Mouse (Mus musculus): ENCODE measurements around the gene Cgas. TPM values are rescaled to one million over a fixed set of nuclear protein-coding genes. Genes with fewer than 3 reads are reported as not detected.
"Not testable (repeated sequence)": the region's sequence is repeated elsewhere in the genome, so short reads cannot be mapped to it uniquely, and the experiment has no call there.

The Cgas gene
- 0.47 and 0.62 TPM in 2 replicates for polyA plus RNA-seq (2015; fragmentation: Nextera tagmentation; extraction: Ambion mirVana)

DNA sequence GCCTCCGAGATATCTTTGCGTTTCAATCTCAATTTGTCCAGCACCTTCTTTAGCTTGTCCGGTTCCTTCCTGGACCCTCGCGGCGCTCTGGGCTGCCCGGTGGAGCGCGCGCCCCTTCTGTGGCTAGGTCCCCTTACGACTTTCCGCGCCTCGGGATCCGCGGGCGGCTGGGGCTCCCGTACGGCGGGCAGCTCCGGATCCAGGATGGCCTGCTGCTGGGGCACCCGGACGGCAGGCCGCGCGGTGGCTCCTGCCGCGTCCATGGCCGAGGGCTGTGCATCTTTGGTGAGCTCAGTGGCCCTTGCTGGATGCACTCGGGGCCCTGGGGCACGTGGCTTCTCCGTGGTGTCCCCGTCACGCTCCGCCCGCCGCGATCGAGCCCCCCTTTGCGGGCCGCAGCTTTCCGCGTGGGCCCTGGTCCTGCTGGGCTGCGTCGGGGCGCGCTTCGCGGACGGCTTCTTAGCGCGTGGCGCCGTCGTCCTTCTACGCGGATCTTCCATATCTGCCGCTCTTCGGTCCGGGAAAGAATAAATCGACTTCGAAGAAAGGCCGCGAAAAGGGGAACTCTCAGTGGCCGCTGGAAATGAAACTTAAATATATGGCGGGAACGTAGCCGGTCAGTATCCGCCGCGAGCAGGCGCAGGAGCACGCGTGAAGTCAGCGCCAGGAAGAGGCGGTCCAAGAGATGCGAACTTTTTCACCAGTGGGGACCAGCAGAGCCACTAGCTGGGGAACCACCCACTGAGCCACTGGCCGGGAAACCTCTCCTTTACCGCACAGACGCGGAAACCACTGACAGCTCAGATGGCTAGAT lies at the start of gene Cgas:
Cgas (minus strand) TSS at position 659 of the 814 bp plus-strand sequence.
- no peak within 1 kb of the TSS for H3K27ac ChIP-seq
- peaks cover 15% of the 10 kb centered on the region for H3K4me1 ChIP-seq
- H3K9ac ChIP-seq = peak within 1 kb of the TSS; percentile 58
- H3K4me3 ChIP-seq = peak within 1 kb of the TSS; percentile 44
- under 1% methylated on average over 81 of the region's 81 CpGs for WGBS
- no peaks in the 10 kb centered on the region for H3K9me3 ChIP-seq (replicated peaks)
- no peaks in the 10 kb centered on the region for H3K36me3 ChIP-seq (ENCODE audit: poor library complexity, severe bottlenecking)
- peaks cover 73% of the 10 kb centered on the region for H3K27me3 ChIP-seq
- peak within 1 kb of the TSS; percentile 72 for H3K4me2 ChIP-seq
- ATAC-seq = peak; percentile 66; the same call in 1 of the 2 replicates

DNA sequence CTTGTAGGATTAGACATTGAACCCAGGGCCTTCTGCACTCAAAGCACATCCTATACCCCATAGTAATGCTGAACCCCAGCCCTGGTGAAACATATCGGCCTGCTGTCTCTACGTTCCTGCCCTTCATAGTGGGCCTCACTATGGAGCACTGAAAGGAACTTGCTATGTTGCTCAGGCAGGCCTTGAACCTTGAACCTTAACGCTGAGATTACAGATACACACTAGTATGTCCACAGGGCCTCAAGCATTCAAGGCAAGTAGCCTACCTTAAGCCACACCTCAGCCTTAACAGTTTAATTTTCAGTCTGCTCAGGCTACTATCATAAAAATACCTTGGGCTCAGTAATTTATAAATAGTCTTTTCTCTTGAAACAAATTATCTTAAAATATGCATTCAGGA lies 49.2 kb upstream of the Cgas start:
- no peaks in the 10 kb centered on the region for H3K36me3 ChIP-seq (ENCODE audit: poor library complexity, severe bottlenecking)
- WGBS = 92% methylated on average over 3 of the region's 3 CpGs
- ATAC-seq = no peak
- no peaks in the 10 kb centered on the region for H3K9me3 ChIP-seq (replicated peaks)
- peaks cover 9% of the 10 kb centered on the region; the same call in 1 of the 2 replicates for H3K4me1 ChIP-seq
- no peaks in the 10 kb centered on the region for H3K27me3 ChIP-seq
- no peak overlapping the region for H3K4me2 ChIP-seq
- H3K27ac ChIP-seq = no peak overlapping the region
- H3K4me3 ChIP-seq = no peak overlapping the region
- H3K9ac ChIP-seq = no peak overlapping the region

DNA sequence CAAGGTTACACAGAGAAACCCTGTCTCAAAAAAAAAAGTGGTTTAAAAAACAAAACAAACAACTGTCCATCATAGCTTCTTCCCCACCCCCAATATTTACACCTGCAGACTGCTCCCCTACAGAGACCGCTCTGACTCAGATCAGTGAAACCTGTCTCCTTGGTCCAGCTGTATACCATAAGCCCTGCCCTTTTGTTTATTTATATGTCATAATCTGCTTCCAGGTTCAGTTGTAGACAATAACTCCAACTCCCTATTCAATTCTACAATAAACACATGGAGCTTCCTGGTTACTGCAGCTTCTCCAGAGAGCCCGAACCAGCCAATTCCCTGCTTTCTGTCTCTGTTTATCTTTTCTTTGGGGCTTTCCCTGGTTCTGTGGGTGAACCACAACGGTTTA lies 48.1 kb upstream of the Cgas start:
- WGBS = 93% methylated on average over 3 of the region's 3 CpGs
- Histone ChIP-seq H3K9ac (no peak overlapping the region), H3K27me3 (no peaks in the 10 kb centered on the region), H3K9me3 (replicated peaks) (no peaks in the 10 kb centered on the region), H3K4me3 (no peak overlapping the region), H3K36me3 (ENCODE audit: poor library complexity, severe bottlenecking) (no peaks in the 10 kb centered on the region), H3K4me2 (no peak overlapping the region), H3K27ac (no peak overlapping the region), H3K4me1 (peaks cover 9% of the 10 kb centered on the region; the same call in 1 of the 2 replicates)
- no peak for ATAC-seq

DNA sequence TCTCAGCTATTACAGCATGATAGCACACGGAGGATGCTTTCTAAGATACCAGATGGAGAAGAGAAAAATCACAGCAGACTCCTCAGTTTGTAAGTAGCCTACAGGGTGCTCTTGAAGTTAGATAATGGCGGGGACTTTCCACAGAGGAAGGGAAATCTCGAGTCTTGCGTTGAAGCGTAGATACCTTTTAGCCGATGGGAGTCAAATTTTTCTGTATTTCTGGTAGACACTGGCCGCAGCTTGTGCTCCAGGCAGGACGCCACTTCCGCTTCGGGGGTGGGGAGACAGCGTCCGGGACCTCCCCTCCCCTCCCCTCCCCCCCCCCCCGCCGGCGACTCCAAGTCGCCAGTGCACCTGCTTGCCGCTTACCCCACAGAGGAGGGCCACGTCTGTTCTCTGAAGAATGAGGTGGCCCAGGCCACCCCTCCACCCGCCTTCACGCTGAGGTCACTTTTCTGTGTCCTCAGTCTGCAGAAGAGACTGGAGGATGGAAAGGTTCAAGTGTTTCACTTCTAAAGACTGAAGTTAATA lies 45.9 kb upstream of the Cgas start, which contains the start of gene Eef1a1:
Eef1a1 (minus strand) TSS at position 262 of the 531 bp plus-strand sequence.
- no peaks in the 10 kb centered on the region for H3K27me3 ChIP-seq
- 2% methylated on average over 19 of the region's 20 CpGs for WGBS
- H3K4me3 ChIP-seq = peak within 1 kb of the TSS; percentile 39
- H3K27ac ChIP-seq = no peak within 1 kb of the TSS; the same call in 1 of the 2 replicates
- ATAC-seq = peak; percentile 75
- H3K9ac ChIP-seq = peak within 1 kb of the TSS; percentile 64
- H3K9me3 ChIP-seq (replicated peaks) = no peaks in the 10 kb centered on the region
- H3K4me1 ChIP-seq = peaks cover 11% of the 10 kb centered on the region; the same call in 1 of the 2 replicates
- H3K4me2 ChIP-seq = peak within 1 kb of the TSS; percentile 64
- H3K36me3 ChIP-seq (ENCODE audit: poor library complexity, severe bottlenecking) = no peaks in the 10 kb centered on the region

DNA sequence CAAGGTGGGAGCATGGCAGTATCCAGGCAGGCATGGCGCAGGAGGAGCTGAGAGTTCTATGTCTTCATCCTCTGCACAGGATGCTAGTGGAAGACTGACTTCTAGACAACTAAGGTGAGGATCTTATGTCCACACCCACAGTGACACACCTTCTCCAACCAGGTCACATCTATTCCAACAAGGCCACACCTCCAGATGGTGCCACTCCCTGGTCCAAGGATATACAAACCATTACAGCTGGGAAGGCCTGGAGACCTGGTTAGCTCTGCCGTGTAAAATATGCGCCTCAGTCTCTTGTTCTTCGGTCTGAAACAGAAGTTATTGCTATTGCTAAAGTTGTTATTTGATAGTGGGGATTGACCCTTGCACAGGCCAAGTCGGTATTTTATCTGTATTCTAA lies 45.0 kb upstream of the Cgas start:
- not testable (repeated sequence) for H3K4me3 ChIP-seq; H3K9ac ChIP-seq; H3K27me3 ChIP-seq; H3K9me3 ChIP-seq (replicated peaks); H3K4me2 ChIP-seq; H3K36me3 ChIP-seq (ENCODE audit: poor library complexity, severe bottlenecking); ATAC-seq; H3K27ac ChIP-seq
- 93% methylated on average over 5 of the region's 5 CpGs for WGBS
- peaks cover 13% of the 10 kb centered on the region; the same call in 1 of the 2 replicates for H3K4me1 ChIP-seq

DNA sequence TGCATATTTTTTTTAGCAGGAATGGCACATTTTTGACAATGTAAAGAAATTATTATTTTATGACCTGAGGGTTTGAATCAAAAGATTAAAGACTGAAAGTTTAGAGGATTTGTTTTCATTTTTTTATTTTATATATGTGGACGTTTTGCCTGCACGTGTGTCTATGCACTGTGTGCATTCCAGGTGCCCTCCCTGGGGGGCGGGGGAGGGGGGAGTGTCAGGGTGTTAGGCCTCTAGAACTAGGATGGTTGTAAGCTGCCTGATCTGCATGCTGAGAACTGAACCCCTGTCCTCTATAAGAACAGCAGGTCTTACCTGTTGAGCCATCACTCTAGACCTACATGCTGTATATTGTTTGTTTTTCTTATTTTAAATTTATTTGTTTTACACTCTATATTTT lies 41.6 kb upstream of the Cgas start:
- H3K27me3 ChIP-seq = no peaks in the 10 kb centered on the region
- no peaks in the 10 kb centered on the region for H3K9me3 ChIP-seq (replicated peaks)
- H3K4me1 ChIP-seq = peaks cover 24% of the 10 kb centered on the region
- no peak overlapping the region for H3K4me2 ChIP-seq
- ATAC-seq = no peak
- H3K4me3 ChIP-seq = no peak overlapping the region
- H3K27ac ChIP-seq = no peak overlapping the region
- 88% methylated on average over 3 of the region's 3 CpGs for WGBS
- peaks cover under 1% of the 10 kb centered on the region for H3K36me3 ChIP-seq (ENCODE audit: poor library complexity, severe bottlenecking)
- H3K9ac ChIP-seq = no peak overlapping the region

DNA sequence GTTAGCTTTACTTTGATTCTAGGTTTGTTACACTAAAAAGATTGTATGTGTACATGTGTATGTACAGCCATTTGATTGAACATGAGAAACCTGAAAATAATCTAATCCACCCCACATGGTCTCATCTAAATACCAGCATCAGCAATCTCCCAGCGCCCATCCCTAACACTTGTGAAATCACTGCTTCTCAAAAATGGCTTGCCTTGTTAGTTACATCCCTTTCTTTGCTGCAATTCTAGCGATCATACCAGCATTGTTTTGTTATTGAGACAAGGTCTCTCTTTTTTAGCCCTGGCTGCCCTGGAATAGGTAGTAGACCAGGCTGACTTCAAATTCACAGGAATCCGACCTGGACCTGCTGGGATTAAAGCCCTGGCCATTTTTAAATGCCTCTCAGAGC lies 39.3 kb upstream of the Cgas start:
- Histone ChIP-seq H3K9ac (peak overlapping the region; percentile 86), H3K36me3 (ENCODE audit: poor library complexity, severe bottlenecking) (peaks cover 20% of the 10 kb centered on the region), H3K4me1 (peaks cover 33% of the 10 kb centered on the region), H3K9me3 (replicated peaks) (no peaks in the 10 kb centered on the region), H3K4me3 (peak overlapping the region; percentile 99), H3K27me3 (no peaks in the 10 kb centered on the region), H3K4me2 (peak overlapping the region; percentile 61), H3K27ac (peak overlapping the region; percentile 99)
- WGBS = 9% methylated on average over 3 of the region's 3 CpGs
- no peak for ATAC-seq

DNA sequence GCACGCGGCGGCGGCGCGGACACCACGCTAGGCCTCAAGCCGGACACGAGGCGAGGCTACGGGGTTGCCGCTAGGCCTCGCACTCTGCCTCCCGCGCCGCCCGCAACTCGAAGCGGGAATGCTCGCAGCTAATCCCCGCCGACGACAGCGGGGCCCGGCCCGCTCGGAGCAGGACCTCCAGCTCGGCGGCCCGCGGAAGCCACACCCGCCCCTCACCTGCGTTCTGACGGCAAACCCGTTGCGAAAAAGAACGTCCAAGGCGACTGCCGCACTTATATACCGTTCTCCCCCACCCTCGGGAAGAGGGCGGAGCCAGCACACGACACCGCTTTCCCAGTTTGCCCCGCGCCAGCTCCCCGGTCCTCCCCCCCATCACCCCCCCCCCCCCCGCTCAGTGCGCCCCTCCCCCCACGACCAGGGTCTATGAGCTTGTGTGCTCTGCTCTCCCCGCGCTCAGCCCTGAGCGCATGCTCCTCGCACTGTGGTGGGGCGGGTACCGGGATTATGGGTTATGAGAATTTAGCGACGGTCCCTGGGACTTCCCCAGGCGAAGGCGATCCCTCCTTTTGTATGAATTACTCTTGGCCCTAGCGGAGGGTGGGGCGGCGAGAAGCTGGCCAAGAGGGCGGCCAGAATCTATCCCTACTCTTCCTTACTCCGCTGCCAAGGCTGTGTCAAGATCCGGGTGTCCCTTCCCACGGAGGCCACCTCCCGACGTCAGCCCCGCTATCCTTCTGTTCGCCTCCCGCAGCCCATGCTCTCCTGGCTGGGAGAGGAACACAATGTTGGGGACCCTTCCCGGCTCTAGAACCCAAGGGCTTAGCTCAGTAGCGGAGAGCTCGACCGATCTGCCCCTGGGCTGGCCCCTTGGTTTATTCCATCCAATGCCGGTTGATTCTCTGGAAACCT lies 38.6 kb upstream of the Cgas start:
- Histone ChIP-seq H3K9me3 (replicated peaks) (no peaks in the 10 kb centered on the region), H3K4me1 (peaks cover 33% of the 10 kb centered on the region), H3K9ac (peak overlapping the region; percentile 100), H3K36me3 (ENCODE audit: poor library complexity, severe bottlenecking) (peaks cover 27% of the 10 kb centered on the region), H3K27ac (peak overlapping the region; percentile 99), H3K4me3 (peak overlapping the region; percentile 99), H3K27me3 (no peaks in the 10 kb centered on the region), H3K4me2 (peak overlapping the region; percentile 78)
- 2% methylated on average over 70 of the region's 77 CpGs for WGBS
- ATAC-seq = peak; percentile 99

DNA sequence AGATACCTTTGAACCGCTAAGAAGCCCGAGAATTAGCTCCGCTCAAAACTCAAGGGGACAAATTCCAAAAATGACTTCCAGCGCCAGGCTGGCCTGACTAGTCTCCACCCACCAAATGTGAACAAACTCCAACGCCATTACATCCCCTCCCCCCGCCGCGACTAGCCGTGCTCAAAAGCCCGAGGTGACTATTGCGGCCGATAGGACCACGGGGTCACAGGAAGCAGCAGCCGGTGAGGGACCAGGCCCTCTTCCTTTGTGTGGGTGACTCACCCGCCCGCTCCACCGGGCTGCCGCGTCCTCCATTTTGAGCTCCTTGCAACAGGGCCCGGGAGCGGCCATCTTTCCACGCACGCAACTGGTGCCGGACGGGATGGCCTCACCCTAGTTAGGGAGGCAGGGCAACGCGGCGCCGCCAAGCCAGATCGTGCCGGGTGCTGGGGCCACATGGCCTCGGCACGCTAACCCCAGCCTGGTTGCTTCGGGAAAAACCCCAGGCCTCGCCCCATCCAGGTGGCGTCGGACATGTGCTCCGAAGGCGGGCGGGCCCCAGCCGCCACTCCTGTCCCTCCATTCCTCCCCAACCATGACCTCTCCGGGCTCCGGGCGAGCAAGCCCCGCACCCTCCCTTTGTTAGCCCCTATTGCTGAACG lies 37.8 kb upstream of the Cgas start:
- peak overlapping the region; percentile 78 for H3K4me2 ChIP-seq
- H3K9me3 ChIP-seq (replicated peaks) = no peaks in the 10 kb centered on the region
- peak overlapping the region; percentile 100 for H3K9ac ChIP-seq
- H3K27me3 ChIP-seq = no peaks in the 10 kb centered on the region
- ATAC-seq = peak; percentile 16
- peak overlapping the region; percentile 99 for H3K4me3 ChIP-seq
- peak overlapping the region; percentile 96 for H3K27ac ChIP-seq
- peaks cover 33% of the 10 kb centered on the region for H3K4me1 ChIP-seq
- H3K36me3 ChIP-seq (ENCODE audit: poor library complexity, severe bottlenecking) = peaks cover 35% of the 10 kb centered on the region
- 0% methylated on average over 45 of the region's 46 CpGs for WGBS

DNA sequence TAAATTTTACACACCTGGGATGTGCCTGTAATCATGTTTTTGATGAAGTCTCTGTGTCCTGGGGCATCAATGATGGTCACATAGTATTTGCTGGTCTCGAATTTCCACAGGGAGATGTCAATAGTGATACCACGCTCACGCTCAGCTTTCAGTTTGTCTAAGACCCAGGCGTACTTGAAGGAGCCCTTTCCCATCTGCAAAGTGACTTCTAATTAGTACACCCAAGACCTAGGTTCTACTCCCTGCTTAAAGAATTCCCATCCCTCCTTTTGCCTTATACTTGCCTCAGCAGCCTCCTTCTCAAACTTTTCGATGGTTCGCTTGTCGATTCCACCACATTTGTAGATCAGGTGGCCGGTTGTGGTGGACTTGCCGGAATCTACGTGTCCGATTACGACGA lies 37.2 kb upstream of the Cgas start:
- WGBS = under 1% methylated on average over 13 of the region's 13 CpGs
- peaks cover 35% of the 10 kb centered on the region for H3K36me3 ChIP-seq (ENCODE audit: poor library complexity, severe bottlenecking)

DNA sequence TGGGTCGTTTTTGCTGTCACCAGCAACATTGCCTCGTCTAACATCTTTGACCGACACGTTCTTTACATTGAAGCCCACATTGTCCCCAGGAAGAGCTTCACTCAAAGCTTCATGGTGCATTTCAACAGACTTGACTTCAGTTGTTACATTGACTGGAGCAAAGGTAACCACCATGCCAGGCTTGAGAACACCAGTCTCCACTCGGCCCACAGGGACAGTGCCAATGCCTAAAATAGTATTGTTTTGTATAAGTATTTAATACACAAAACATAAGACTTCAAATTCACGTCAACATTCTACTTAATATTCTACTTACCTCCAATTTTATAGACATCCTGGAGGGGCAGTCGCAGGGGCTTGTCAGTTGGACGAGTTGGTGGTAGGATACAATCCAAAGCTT lies 36.3 kb upstream of the Cgas start:
- not testable (repeated sequence) for ATAC-seq; H3K27me3 ChIP-seq; H3K9me3 ChIP-seq (replicated peaks); H3K27ac ChIP-seq
- WGBS = 25% methylated on average over 8 of the region's 8 CpGs
- Histone ChIP-seq H3K9ac (peak overlapping the region; percentile 55), H3K4me3 (peak overlapping the region; percentile 99), H3K4me2 (peak overlapping the region; percentile 78), H3K36me3 (ENCODE audit: poor library complexity, severe bottlenecking) (peaks cover 41% of the 10 kb centered on the region), H3K4me1 (peaks cover 33% of the 10 kb centered on the region)

More for the DNA sequence above, 37.2 kb upstream of the Cgas start:
- Histone ChIP-seq H3K9ac (peak overlapping the region; percentile 100), H3K27ac (peak overlapping the region; percentile 96), H3K4me2 (peak overlapping the region; percentile 78), H3K4me3 (peak overlapping the region; percentile 99), H3K4me1 (peaks cover 33% of the 10 kb centered on the region)
- not testable (repeated sequence) for H3K9me3 ChIP-seq (replicated peaks); H3K27me3 ChIP-seq; ATAC-seq
